Mouse (Mus musculus) myocyte (in vitro differentiated cells): ENCODE results near the gene Dab1. TPM values are rescaled to one million over a fixed set of nuclear protein-coding genes. Genes with fewer than 3 reads are reported as not detected.

ENCODE experiments used
- H3K27me3 ChIP-seq: one replicate; pipeline ENCODE4 v1.6.1; 2011; ENCODE audit not compliant: control insufficient read depth, insufficient read depth, insufficient read length
- H3K36me3 ChIP-seq: one replicate; pipeline ENCODE4 v1.6.1; 2011; ENCODE audit not compliant: control insufficient read depth, insufficient read depth
- H3K4me2 ChIP-seq: one replicate; pipeline ENCODE4 v1.6.1; 2011; ENCODE audit warnings: low read depth, control low read depth
- H3K4me3 ChIP-seq: one replicate; pipeline ENCODE4 v1.5.1; 2011; ENCODE audit warnings: mild to moderate bottlenecking, control low read depth, moderate library complexity
- H3K79me2 ChIP-seq: one replicate; pipeline ENCODE4 v1.6.1; 2011; ENCODE audit not compliant: control insufficient read depth, insufficient read depth
- H3ac ChIP-seq: one replicate; pipeline ENCODE4 v1.6.1; 2011; ENCODE audit not compliant: control insufficient read depth, insufficient read length
- CEBPB ChIP-seq: IDR thresholded peaks from 2 replicates; pipeline ENCODE4 v1.6.1; 2011; ENCODE audit warnings: mild to moderate bottlenecking, moderate library complexity; ENCODE audit not compliant: poor library complexity, insufficient read depth, severe bottlenecking
- E2F4 ChIP-seq: IDR thresholded peaks from one replicate; pipeline ENCODE4 v1.6.1; 2011; ENCODE audit warnings: mild to moderate bottlenecking, control low read depth, moderate library complexity; ENCODE audit not compliant: insufficient read depth
- MAX ChIP-seq: IDR thresholded peaks from one replicate; pipeline ENCODE4 v1.6.1; 2011; ENCODE audit warnings: low read depth, mild to moderate bottlenecking, control low read depth
- MYOD1 ChIP-seq, 3 experiments: IDR thresholded peaks; one replicate each; pipeline ENCODE4 v1.6.1; 2011; ENCODE audit warnings: control low read depth in 2 of 3, low read depth in 2 of 3, mild to moderate bottlenecking in 2 of 3, moderate library complexity in 1 of 3; ENCODE audit not compliant: insufficient read length in 2 of 3, control insufficient read depth in 1 of 3
- MYOG ChIP-seq, 3 experiments: IDR thresholded peaks; one replicate each; pipeline ENCODE4 v1.6.1; 2011; ENCODE audit warnings: control low read depth in 2 of 3, low read depth in 2 of 3, mild to moderate bottlenecking in 2 of 3; ENCODE audit not compliant: insufficient read length in 2 of 3, control insufficient read depth in 1 of 3, insufficient read depth in 1 of 3
- POLR2A ChIP-seq: IDR thresholded peaks from one replicate; pipeline ENCODE4 v1.6.1; 2011; ENCODE audit warnings: low read depth, mild to moderate bottlenecking, control low read depth, moderate library complexity; ENCODE audit not compliant: insufficient read length
- POLR2AphosphoS2 ChIP-seq: IDR thresholded peaks from one replicate; pipeline ENCODE4 v1.6.1; 2011; ENCODE audit warnings: low read depth, control low read depth; ENCODE audit not compliant: insufficient read length
- REST ChIP-seq: IDR thresholded peaks from one replicate; pipeline ENCODE4 v1.6.1; 2011; ENCODE audit warnings: mild to moderate bottlenecking, control low read depth, moderate library complexity; ENCODE audit not compliant: insufficient read depth, insufficient read length
- SRF ChIP-seq: IDR thresholded peaks from one replicate; pipeline ENCODE4 v1.6.1; 2011; ENCODE audit warnings: low read depth; ENCODE audit not compliant: control insufficient read depth, insufficient read length
- TCF12 ChIP-seq: IDR thresholded peaks from one replicate; pipeline ENCODE4 v1.6.1; 2011; ENCODE audit warnings: mild to moderate bottlenecking, control low read depth; ENCODE audit not compliant: poor library complexity, insufficient read depth, severe bottlenecking
- TCF3 ChIP-seq: IDR thresholded peaks from one replicate; pipeline ENCODE4 v1.6.1; 2011; ENCODE audit warnings: low read depth, control low read depth; ENCODE audit not compliant: insufficient read length
- USF1 ChIP-seq: IDR thresholded peaks from one replicate; pipeline ENCODE4 v1.6.1; 2011; ENCODE audit warnings: low read depth, mild to moderate bottlenecking, control low read depth, moderate library complexity
- polyA plus RNA-seq: library from polyadenylated mRNA; unstranded; fragments of >200 nt; fragmentation: generic; extraction: Trizol; gene quantifications from one replicate; pipeline ENCODE4 v1.2.1, GENCODE M21; 2012; ENCODE audit warnings: missing spikeins

Gene Dab1
- polyA plus RNA-seq, 1 experiment = not detected

- Histone ChIP-seq H3K4me3 (no peak overlapping the region), H3K36me3 (no peaks in the 10 kb centered on the region), H3K79me2 (no peaks in the 10 kb centered on the region), H3ac (no peak overlapping the region), H3K27me3 (no peaks in the 10 kb centered on the region), H3K4me2 (no peak overlapping the region)
- TF ChIP-seq POLR2AphosphoS2 = no peak
- no peak for TF ChIP-seq MAX
- no peak for TF ChIP-seq CEBPB
- no peak for TF ChIP-seq E2F4
- no peak for TF ChIP-seq USF1
- TF ChIP-seq TCF12 = no peak
- TF ChIP-seq MYOG (IDR thresholded peaks at IDR 0.05; ENCODE audit: control insufficient read depth in 1 of 3, insufficient read depth in 1 of 3, insufficient read length in 2 of 3, low read depth in 2 of 3) = no peak
- TF ChIP-seq SRF = no peak
- TF ChIP-seq MYOD1 (IDR thresholded peaks at IDR 0.05; ENCODE audit: control insufficient read depth in 1 of 3, insufficient read length in 2 of 3, low read depth in 2 of 3) = no peak
- TF ChIP-seq POLR2A = no peak
- no peak for TF ChIP-seq TCF3
- no peak for TF ChIP-seq REST
These were observed 1093.4 kb downstream of the Dab1 start for GRCm38 (mm10) chr4:104712338-104713083.

DNA sequence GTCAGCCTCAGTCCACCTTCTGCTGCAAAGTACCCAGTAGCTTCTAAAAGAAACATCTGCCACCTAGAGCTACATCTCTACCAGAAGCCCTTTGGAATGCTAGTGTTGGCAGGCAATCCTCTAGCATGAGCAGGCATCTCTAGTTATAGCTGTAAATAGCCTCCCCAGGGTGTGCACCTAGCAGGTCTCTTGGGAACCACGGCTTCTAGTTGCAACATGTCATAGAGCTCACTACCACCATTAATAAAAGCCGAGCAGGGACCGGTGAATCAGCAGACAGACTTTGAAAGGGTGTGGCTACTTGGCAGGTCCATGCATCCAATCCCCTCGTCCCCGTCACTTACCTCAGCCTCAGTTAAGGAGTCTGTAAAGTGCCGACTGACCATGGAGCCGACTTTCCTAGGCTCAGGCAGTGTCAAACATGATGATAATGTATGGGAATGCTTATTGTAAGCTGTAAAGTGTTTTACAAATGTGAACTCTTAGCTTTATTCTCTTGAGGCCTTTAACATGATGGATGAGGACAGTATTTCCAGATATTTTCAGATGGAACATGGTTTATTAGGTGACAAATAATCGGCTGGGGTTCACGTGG is 1095.9 kb downstream of the Dab1 start:
- H3K36me3 ChIP-seq = no peaks in the 10 kb centered on the region
- no peaks in the 10 kb centered on the region for H3K79me2 ChIP-seq
- no peak overlapping the region for H3K4me3 ChIP-seq
- H3K4me2 ChIP-seq = no peak overlapping the region
- no peaks in the 10 kb centered on the region for H3K27me3 ChIP-seq
- no peak overlapping the region for H3ac ChIP-seq
- no peak for TF ChIP-seq POLR2A
- no peak for TF ChIP-seq MYOD1 (IDR thresholded peaks at IDR 0.05; ENCODE audit: control insufficient read depth in 1 of 3, insufficient read length in 2 of 3, low read depth in 2 of 3)
- no peak for TF ChIP-seq TCF12
- no peak for TF ChIP-seq TCF3
- no peak for TF ChIP-seq CEBPB
- no peak for TF ChIP-seq REST
- TF ChIP-seq SRF = no peak
- TF ChIP-seq POLR2AphosphoS2 = no peak
- TF ChIP-seq MAX = no peak
- TF ChIP-seq E2F4 = no peak
- TF ChIP-seq MYOG (IDR thresholded peaks at IDR 0.05; ENCODE audit: control insufficient read depth in 1 of 3, insufficient read depth in 1 of 3, insufficient read length in 2 of 3, low read depth in 2 of 3) = no peak
- no peak for TF ChIP-seq USF1

DNA sequence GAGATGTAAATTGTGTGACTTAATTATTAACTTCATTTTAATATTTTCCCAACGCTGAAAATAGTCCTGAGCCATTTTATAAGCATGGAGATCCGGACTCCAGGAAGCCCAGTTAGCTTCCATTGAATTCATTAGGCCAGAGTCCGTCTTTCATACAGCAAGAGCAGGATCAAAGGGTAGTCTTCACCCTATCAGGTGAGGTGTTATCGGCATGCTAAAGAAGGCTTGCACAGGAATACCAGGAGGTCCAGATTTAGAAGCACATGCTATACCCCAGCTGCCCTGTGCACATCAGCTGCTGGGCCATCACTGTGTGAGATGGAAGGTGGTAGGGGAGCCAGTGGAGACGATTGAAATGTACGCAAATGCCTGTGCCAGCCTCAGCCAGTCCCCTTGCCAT is 1096.7 kb downstream of the Dab1 start:
- Histone ChIP-seq H3ac (no peak overlapping the region), H3K79me2 (no peaks in the 10 kb centered on the region), H3K4me2 (no peak overlapping the region), H3K4me3 (no peak overlapping the region), H3K36me3 (no peaks in the 10 kb centered on the region), H3K27me3 (no peaks in the 10 kb centered on the region)
- TF ChIP-seq CEBPB (no peak), POLR2AphosphoS2 (no peak), SRF (no peak), MYOG (IDR thresholded peaks at IDR 0.05; ENCODE audit: control insufficient read depth in 1 of 3, insufficient read depth in 1 of 3, insufficient read length in 2 of 3, low read depth in 2 of 3) (no peak), TCF12 (no peak), TCF3 (no peak), MAX (no peak), REST (no peak), USF1 (no peak), MYOD1 (IDR thresholded peaks at IDR 0.05; ENCODE audit: control insufficient read depth in 1 of 3, insufficient read length in 2 of 3, low read depth in 2 of 3) (no peak), POLR2A (no peak), E2F4 (no peak)

DNA sequence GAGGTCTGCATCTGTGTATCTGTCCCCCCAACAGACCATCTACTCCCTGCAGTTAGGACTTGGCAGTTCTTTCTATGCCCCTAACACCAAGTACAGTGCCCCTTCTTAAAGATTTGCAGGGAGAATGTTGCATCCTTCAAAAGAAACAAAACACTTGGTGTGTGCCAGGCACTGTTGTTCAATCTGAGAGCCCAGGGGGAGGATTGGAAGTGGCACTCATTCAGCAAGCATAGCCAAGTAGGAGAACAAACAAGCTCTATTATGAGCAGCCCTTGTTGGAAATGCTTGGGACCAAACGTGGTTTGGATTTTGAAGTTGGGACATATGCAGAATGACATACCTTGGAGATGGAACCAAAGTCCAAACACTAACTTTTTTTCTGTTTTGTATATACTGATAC is 1097.3 kb downstream of the Dab1 start:
- Histone ChIP-seq H3K27me3 (no peaks in the 10 kb centered on the region), H3K4me2 (no peak overlapping the region), H3K36me3 (no peaks in the 10 kb centered on the region)

More for the DNA sequence above, 1097.3 kb downstream of the Dab1 start:
- TF ChIP-seq E2F4 = no peak
- no peak for TF ChIP-seq MAX
- no peak for TF ChIP-seq TCF12
- no peak for TF ChIP-seq TCF3
- TF ChIP-seq MYOD1 (IDR thresholded peaks at IDR 0.05; ENCODE audit: control insufficient read depth in 1 of 3, insufficient read length in 2 of 3, low read depth in 2 of 3) = no peak
- TF ChIP-seq MYOG (IDR thresholded peaks at IDR 0.05; ENCODE audit: control insufficient read depth in 1 of 3, insufficient read depth in 1 of 3, insufficient read length in 2 of 3, low read depth in 2 of 3) = no peak
- no peak for TF ChIP-seq REST
- TF ChIP-seq POLR2A = no peak
- TF ChIP-seq POLR2AphosphoS2 = no peak
- TF ChIP-seq USF1 = no peak
- no peak for TF ChIP-seq CEBPB
- no peak for TF ChIP-seq SRF
- H3K4me3 ChIP-seq = no peak overlapping the region
- H3K79me2 ChIP-seq = no peaks in the 10 kb centered on the region
- H3ac ChIP-seq = no peak overlapping the region
